Mouse (Mus musculus): ENCODE results near the gene Add2.
A peak's percentile ranks its signal among the peaks of the same experiment; 100 is the strongest.

The Add2 gene

DNA sequence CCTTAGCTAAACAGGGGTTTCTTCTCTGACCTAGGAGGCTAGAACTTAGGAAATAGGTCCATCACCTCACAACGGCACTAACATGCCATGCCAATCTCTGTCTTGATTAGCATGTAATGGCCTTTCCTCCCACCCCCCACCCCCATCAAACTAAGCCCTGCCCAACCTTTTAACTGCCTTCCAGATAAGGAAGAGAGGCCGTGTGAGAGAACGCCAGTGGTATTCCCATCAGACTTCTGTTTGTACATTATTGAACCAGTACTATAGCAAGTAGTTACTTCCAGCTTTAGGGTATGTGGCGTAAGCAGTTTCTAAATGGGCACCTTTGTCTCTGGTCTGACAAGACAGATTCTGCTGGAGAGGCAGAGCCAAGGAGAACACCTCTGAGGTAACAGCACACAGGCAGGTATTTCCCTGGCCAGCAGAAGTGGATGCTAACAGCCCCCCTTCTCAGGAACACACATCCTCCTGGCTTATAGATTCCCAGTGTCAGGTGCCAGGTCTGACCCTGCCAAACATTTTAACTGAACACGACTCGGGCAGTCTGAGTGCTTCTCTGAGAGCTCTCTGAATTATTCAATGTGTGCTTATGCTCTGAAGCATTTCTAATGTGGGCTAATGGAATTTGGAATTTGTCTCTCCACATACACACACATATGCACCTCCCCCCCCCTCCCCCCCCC is 22.2 kb downstream of the Add2 start:
- DNase-seq, result no peak

DNA sequence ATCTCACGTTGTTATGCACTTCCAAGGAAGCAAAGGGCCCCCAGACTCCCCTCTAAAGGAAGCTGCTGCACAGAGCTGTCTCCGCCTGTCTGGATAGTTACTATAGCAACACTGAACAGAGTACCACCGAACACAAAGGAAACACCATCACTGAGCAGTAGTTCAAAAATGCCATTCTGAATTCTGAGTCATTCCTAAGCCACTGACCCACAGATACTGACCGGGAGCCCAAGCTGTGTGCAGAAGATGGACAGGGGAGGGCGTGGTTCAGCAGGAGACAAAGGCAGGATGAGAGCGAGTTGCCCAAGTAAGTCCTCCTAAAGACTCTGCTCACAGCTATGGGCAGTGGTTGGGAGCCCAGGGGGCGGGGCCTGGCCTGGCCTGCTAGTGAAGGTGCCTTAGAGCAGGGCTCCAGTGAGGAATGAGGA is 23.6 kb downstream of the Add2 start:
- peak; percentile 35 for DNase-seq

DNA sequence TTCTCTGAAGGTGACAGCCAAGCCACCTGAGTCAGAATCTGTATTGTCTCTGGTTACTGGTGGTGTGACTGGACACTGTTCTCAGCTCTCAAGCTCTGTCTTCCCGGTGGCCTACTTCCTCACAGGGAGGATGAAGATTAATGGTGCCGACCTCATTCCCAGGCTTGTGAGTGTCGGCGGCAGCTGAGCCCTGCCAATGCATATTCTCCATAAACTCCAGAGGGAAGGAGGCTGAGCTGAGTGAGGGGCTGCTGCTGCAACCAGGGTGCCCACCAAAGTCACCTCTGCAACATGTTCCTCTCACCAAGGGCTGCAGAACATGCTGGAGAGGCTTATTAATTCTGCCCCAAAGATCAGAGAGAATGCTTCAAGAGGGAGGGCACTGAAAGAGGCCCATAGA is 24.1 kb downstream of the Add2 start:
- DNase-seq, result no peak

DNA sequence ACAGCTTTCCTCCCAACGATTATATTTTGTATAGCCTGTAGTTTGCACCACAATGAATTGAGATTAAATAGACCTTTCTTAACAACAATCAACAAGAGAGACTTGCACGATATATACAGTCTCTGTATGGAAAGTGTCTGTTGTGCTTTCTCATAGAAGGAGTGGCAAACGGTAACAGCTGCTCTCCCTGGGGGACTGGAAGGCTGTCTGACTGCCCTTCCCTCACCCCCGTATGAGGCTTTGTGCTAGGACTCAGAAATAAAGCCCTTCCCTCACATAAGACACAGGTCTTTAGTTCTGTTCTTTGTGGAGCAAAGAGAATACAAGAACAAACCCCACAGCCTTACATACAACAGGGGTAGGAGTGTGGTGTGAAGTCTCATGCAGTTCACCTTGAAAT is 24.6 kb downstream of the Add2 start:
- no peak for DNase-seq

DNA sequence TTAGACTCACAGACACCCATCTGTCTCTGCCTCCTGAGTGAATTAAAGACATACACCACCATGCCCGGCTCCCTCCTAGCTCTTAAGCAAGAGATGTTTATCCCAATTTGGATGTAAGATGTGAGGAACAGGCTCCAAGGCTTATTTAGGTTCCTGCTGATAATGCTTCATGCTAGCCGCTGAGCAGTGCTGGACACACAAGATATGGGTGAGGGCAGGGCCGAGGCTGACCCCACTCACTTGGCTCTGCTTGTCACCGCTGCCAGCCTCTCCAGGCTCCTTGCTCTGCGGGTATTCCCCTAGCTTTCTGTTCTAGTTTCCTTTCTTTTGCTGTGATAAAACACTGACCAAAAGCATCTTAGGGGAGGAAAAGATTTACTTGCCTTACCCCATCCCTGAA is 25.1 kb downstream of the Add2 start:
- DNase-seq, result no peak

DNA sequence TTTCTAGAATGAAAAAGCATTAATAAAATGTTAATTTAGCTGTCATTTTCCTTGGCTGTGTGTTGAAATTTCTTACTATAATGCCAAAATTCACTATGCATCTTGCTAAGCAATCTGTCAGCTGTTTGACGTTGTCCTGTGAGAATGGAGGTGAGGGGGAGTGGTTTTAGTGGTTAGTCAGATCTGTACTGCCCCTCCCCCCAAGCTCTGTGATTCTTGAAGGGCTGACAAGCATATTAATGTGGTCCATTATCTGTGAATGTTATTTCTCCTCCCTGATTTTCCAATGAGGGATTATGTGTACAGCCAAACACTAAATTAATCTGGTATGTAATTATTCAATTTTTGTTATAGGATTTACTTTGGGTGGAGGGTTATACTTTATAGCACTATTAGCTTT is 30.0 kb downstream of the Add2 start:
- no peak for DNase-seq

DNA sequence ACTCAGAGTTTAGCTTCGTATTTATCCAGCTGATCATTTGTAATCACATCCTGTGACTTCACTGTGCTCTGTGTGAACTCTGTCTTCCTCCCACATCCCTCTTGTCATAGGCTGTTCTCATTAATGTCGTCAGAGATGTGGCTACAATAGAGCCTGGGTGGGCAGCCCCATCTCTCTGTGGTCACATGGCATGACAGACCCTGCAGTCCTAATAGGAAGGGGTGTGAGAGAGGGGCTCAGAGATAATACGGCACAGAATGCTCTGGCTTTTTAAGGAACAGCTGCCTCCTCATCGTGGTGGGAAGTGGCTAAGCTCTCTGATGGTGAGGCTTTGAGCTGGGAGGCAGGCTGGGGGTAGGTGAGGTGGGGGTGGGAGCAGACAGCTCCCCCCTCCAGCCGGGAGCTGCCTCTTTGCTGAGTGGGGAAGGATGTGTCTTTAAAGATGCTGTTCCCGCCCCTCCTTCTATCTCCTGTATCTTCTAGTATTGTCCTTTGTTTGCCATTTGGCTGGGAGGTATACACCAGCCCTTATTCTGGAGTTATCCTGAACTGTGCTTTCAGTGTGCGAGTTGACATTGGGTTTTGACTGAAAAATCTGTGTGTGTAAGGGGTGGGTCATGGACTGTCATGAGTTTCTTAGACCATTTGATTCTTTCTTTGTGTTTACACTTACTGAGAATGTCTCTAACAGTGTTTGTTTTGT is 30.8 kb downstream of the Add2 start:
- no peak for DNase-seq

DNA sequence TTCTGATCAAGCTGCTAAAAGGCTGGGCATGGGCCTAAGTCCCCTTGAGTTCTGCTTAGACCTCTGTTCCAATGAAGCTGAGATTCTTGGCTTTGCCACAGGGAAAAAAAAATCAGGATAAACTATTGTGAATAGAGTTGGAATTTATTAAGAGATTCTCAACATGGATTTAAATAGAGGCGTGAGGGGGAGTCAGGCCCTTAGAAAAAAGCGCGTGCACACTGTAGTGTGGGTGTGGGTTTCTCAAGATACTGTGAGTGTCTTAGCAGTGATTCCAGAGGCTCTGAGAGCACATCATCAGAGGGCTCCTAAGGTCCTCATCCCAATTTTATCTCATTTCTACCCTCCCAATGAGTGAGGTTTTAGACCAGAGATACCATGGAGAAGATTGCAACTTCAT is 31.7 kb downstream of the Add2 start:
- DNase-seq, result no peak

DNA sequence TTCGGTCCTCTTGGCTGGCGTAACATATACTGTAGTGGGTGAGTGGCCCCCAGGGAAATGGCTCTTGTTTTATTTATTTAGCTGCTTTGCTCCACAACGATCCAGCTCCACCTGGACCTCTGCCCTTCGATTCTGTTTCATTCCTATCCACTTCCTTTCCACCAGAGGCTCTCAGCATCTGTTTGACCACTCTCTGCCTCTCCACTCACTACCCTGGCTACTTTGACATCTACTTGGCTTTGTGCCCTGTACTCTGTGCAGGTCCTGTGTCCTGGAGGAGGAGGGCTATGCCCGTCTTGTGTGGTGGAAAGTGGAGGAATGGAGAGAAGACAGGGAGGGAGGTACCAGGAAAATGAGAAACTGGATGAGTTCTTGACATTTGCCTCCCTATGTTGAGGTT is 33.7 kb downstream of the Add2 start:
- DNase-seq, result no peak

DNA sequence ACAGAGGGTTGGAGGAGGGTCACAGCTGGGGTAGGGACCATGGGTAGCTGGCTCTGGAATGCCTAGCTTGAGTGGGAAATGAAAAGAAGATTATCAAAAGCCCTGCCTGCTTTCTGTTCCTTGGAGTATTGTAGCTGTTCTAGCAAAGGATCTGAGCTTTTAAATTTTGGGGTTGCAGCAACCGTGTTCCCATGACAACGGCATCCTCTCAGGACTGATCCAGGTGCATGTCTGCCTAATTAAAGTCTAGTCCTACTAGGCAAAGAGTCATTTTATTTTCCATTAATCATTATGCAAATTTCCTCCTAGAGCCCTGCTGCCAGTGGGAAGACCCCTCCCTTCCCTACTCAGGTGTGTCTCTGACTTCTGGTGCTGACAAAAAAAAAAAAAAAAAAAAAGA is 34.2 kb downstream of the Add2 start:
- no peak for DNase-seq

DNA sequence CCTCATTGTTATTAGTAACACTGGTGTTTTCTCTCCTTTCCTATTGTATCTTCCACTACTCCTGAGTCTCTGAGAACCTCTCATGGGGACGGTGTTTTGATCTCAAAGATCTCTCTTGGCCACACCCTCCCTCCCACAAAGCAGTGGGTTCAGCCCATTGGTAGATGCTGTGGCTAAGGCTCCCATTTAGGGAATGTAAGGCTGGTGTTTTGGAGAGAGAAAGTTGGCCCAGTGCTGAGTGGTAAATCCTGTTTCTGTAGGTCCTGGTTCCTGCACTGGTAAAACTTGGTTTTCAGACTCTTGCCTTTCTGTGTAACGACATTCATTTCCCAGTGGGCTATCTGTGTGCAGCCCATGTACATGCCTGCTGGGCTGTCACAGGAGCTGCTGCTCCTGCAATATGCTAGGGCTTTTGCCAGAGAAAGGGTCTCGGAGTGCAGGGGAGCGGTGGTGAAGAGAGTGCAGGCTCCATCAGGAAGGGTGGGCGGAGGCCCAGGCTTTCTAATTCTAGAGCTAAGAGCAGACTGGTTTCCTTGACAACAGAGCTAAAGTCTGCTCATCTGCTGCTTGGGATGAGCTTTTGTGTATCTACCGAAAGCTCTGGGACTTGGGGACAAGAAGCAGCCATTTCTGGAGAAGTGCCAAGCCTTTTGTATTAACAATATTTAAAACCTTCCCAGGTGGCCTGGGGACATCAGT is 36.0 kb downstream of the Add2 start:
- DNase-seq, result no peak

DNA sequence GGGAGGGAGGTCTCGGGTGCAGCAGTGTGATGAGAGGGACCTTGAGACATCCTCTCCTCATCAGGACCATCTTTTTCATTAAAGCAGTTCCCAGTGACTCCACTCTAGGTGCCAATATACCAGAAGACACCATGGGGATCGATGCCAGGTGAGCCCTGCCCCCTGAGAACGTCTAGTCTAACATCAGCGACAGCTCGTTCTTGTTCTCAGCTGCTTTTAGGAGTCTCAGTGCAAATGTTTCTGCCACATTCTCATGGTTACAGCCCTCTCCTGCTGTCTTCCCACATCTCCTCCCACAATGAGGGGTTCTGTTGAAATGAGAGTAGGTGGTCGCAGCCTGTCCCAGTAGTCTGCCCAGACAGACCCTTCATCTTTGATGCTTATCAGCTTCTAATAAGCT is 38.2 kb downstream of the Add2 start:
- DNase-seq, result no peak

DNA sequence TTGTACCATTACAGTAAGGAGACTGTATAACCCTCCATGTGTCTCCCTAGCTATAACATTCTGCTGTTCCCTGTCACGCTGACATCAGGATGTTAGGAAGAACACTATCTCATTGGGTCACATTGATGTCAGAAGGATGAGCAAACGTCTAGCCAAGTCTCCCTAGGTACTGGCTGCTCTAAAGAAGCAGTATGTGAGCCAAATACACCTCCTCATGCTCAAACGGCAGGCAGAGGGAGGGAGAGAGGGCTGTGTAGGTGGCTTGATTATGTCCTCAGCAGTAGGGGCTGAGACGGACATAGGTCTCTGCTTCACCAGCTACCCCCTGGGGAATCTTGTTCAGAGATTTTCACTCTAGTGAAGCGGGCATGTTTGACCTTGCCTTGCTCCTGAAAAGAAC is 38.7 kb downstream of the Add2 start:
- no peak for DNase-seq

DNA sequence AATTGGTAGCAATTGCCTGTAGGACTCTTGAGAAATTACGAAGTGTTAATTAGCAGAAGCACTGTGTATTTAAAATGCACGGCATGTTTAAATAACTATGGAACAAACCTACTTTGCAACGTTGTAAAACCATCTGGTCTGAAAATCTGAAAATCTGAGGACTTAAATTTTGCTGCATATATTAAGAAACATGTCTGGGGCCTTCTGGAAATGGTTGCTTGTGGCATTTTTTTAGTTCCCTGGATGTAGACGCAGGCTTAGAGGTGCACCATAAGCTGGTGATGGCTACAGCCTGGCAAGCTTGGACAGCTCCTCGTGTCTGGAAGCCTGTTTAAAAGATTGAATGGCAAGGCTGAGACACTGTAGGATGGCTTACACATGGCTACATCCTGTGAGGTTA is 40.5 kb downstream of the Add2 start:
- DNase-seq, result no peak

DNA sequence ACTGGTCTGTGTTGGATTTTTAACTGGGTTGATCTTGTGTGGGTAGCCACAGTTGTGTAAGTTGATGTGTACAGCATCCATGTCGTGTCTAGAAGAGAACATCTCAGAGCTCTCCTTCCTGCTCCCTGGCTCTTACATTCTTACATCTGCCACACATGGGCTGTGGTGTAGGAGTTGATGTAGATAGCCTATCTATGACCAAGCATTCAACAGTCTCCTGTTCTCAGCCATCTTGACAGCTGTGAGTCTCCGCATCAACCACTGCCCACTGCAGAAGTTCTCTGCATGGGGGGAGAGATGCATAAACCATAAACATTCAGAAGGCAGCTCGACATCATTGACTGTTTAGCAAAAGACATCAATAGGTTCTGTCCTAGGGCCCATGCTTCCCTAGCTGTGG is 41.4 kb downstream of the Add2 start:
- DNase-seq, result no peak

DNA sequence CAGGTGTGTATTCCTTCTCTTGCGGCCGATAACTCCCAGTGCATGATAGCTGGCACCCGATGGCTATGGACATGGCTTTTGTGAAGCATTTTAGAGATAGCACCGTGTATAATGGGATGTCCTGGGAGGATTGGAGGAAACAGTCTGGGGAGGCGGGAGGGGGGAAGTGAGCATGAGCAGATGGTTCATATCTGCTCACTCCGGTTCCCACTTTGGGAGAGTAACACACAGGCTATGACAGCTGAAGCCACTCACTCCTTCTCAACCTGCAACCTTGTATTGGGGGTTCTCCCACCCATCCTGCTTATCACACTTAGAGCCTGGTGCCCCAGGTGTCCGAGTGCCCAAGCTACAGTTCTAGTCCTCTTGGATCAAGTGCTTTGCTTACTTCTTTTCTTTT is 41.8 kb downstream of the Add2 start:
- DNase-seq, result no peak

DNA sequence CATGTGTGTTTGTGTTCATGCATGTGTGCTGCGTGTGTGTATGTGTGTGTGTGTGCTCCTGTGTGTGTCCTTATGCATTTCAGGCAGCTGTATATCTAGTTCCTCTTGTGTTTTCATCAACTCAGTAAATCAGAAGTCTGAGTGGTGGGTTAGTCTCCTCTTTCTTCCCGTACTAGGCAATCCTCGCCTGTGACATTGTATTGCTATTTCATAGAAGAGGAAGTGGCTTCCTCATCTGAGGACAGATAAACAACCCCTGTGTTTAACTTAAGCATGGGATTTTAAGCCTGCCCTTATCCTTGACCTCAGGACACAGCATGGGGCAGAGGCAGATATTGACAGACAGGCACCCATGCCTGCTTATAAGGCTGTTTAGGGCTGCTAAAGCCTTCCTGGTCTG is 45.4 kb downstream of the Add2 start:
- no peak for DNase-seq

DNA sequence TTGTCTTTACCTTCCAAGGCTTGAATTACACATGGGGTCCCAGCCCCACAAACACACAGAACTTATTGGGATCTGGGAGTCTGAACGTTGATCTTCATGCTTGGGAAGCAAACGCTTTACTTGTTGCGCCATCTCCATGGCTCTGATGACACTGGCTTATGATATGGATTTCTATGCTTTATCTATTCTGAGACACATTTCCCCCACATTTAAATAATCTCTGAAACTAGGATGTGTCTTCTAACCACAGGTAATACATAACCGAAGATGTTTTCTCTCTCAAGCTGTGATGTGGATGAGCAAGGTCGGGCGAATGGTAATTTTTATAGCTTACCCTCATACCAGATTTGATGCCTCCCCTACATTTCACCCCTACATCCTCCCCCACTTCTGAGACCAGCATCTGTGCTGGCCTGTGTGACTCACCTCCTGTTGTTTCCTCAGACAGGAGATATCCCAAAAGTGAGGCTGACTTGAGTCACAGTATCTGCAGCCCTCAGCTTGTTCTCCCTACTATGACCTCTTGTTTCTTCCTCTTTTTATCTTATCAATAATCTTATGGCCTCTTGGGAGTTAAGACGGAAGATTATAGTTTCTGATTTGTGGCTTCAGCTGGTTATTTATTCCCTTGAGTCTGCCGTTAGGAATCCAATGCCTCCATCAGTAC is 46.2 kb downstream of the Add2 start:
- DNase-seq, result no peak

DNA sequence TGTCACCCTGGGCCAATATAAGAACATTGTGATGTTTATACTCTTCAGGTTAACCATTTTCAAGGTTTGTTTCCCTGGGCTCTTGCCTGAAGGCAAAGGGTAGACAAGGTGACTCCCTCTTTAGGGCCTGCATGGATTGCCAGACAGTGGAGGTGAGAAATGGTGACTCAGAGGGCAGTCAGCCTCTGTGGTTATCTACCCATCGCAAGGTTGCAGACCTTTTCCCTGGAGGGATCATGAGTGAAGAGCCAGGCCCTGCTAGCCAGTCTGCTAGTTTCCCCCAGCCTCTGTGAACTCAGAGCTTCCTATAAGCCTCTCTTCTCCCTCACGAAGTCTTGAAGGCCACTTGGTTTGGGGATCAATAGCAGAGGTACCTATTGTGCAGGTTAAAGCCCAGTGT is 48.0 kb downstream of the Add2 start:
- DNase-seq, result no peak

DNA sequence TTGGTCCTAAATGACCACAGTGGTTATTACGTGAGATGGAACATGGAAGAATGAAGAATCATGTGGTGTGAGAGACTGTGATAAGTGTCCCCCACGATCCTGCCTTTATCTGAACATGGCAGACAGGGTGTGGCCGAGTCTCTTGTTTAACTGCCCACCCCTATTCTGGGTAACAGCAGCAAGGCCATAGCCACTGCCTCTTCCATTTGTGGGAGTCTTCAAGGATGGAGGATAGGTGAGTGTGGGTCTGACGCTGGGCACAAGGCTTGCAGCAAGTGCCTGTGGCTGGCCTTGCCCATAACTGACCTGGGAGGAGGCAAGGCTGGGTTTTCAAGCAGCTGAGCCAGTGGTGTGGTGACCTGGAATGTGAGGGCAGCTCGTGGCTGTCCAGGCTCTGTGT is 49.4 kb downstream of the Add2 start:
- DNase-seq, result no peak

DNA sequence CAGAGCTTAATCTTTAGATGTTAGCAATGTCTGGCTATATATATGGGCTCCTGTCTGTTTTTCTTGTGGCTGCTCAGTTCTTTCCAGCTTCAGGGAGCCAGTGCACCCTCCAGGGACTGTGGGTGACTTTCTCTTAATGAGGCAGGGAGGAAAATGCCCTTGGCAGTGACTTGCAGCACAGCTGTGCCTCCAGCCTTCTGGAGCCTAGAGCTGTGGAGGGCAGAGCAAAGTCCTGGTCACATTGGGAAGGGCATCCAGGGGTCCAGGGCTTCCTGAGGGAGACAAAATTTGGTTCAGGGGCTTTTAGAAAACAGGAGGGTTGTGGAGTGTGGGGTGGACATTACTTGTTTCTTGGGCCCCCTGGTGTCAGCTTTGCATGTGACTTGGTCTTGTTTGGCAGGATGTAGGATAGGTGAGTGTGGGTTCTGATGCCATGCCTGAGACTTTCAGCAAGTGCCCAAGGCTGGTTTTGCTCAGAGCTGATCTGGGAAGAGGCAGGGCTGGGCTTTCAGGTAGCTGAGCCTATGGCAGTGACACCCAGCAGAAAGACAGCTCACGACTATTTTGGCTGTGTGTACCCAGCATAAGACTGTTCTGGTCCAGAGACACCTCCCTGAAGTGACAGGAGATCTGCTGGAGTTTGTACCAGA is 50.0 kb downstream of the Add2 start:
- DNase-seq, result no peak

DNA sequence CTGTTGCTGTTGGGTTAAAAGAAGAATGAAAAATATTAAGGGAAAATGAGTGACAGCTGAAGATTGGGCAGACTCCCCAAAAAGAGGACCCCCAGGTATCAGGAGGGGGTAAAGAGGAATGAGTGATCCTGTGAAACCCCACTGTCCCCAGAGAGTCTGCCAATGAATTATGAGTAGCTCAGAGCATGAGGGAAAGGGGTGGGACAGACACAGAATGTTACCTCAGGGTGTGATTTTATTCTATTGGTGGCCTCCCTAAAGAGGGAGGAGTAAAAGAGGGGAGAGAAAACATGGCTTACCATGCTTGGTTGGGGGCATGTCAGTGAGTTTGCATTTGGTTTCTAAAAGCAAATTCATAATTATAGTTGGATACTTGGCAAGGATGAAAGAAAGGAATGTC is 50.8 kb downstream of the Add2 start:
- no peak for DNase-seq

DNA sequence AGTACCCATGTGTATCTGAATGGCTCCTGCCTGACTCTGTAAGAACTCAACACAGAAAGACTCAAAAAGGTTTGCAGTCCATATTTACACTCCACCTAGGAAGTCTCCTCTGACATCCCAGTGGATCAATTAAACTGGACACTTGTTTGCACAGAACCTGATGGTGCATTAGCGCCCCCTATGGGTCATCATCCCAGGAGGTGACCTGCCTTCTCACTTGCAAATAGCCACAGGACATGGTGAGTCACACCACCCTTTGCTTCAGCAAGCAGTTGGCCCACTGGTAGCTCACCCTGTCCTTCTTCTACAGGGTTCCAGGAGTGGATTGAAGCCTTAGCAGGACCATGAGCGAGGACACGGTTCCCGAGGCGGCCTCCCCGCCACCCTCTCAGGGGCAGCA is 57.0 kb downstream of the Add2 start:
- DNase-seq, result peak; percentile 80
